Mouse (Mus musculus): ENCODE measurements around the gene Sh3bgrl2. TPM values are rescaled to one million over a fixed set of nuclear protein-coding genes. Genes with fewer than 3 reads are reported as not detected.

Sh3bgrl2 gene
- polyA plus RNA-seq, 1 experiment from 2014 or later: 15.0 TPM

Other genes starting within 250 kb of the Sh3bgrl2 start
- gene Lca5, start 107.2 kb upstream of the Sh3bgrl2 start, polyA plus RNA-seq (2015; fragmentation: Nextera tagmentation; extraction: Ambion mirVana): 9.5 and 11.8 TPM in 2 replicates